Mouse (Mus musculus): ENCODE results near the gene Gm20388.
"Not testable (repeated sequence)": the region's sequence is repeated elsewhere in the genome, so short reads cannot be mapped to it uniquely, and the experiment has no call there.

The Gm20388 gene

GRCm38 (mm10) chr8:124137261-124137660 lies 4226.6 kb downstream of the Gm20388 start:
- DNase-seq (ENCODE audit: low spot score in 2 of 2) = no peak

GRCm38 (mm10) chr8:124140211-124140790 lies 4229.7 kb downstream of the Gm20388 start:
- DNase-seq (ENCODE audit: low spot score in 2 of 2) = no peak

GRCm38 (mm10) chr8:124140868-124141431 lies 4230.3 kb downstream of the Gm20388 start:
- DNase-seq (ENCODE audit: low spot score in 2 of 2) = no peak

- no peak for DNase-seq (ENCODE audit: low spot score in 2 of 2)
Measured at GRCm38 (mm10) chr8:124141681-124142391, 4231.2 kb downstream of the Gm20388 start.

GRCm38 (mm10) chr8:124143003-124143402 lies 4232.4 kb downstream of the Gm20388 start:
- DNase-seq (ENCODE audit: low spot score in 2 of 2) = no peak

- no peak for DNase-seq (ENCODE audit: low spot score in 2 of 2)
Measured at GRCm38 (mm10) chr8:124143871-124144618, 4233.4 kb downstream of the Gm20388 start.

- DNase-seq (ENCODE audit: low spot score in 2 of 2) = no peak
Measured at GRCm38 (mm10) chr8:124144619-124144980, 4234.0 kb downstream of the Gm20388 start.

- DNase-seq (ENCODE audit: low spot score in 2 of 2) = no peak
Measured at GRCm38 (mm10) chr8:124146286-124146685, 4235.6 kb downstream of the Gm20388 start.

- no peak for DNase-seq (ENCODE audit: low spot score in 2 of 2)
Measured at GRCm38 (mm10) chr8:124150009-124150408, 4239.4 kb downstream of the Gm20388 start.

GRCm38 (mm10) chr8:124150536-124150935 lies 4239.9 kb downstream of the Gm20388 start:
- DNase-seq (ENCODE audit: low spot score in 2 of 2) = no peak

GRCm38 (mm10) chr8:124151881-124152280 lies 4241.2 kb downstream of the Gm20388 start:
- DNase-seq (ENCODE audit: low spot score in 2 of 2) = no peak

- DNase-seq (ENCODE audit: low spot score in 2 of 2) = no peak
Measured at GRCm38 (mm10) chr8:124152771-124153170, 4242.1 kb downstream of the Gm20388 start.

- no peak for DNase-seq (ENCODE audit: low spot score in 2 of 2)
Measured at GRCm38 (mm10) chr8:124156324-124156723, 4245.7 kb downstream of the Gm20388 start.

- DNase-seq (ENCODE audit: low spot score in 2 of 2) = no peak
Measured at GRCm38 (mm10) chr8:124161683-124162082, 4251.0 kb downstream of the Gm20388 start.

- DNase-seq (ENCODE audit: low spot score in 2 of 2) = no peak
Measured at GRCm38 (mm10) chr8:124163258-124163657, 4252.6 kb downstream of the Gm20388 start.

GRCm38 (mm10) chr8:124169749-124170148 lies 4259.1 kb downstream of the Gm20388 start:
- no peak for DNase-seq (ENCODE audit: low spot score in 2 of 2)

- no peak for DNase-seq (ENCODE audit: low spot score in 2 of 2)
Measured at GRCm38 (mm10) chr8:124170671-124171070, 4260.0 kb downstream of the Gm20388 start.

- DNase-seq (ENCODE audit: low spot score in 2 of 2) = no peak
Measured at GRCm38 (mm10) chr8:124171557-124172528, 4261.2 kb downstream of the Gm20388 start.

- no peak for DNase-seq (ENCODE audit: low spot score in 2 of 2)
Measured at GRCm38 (mm10) chr8:124173688-124174087, 4263.0 kb downstream of the Gm20388 start.

GRCm38 (mm10) chr8:124176133-124176532 lies 4265.5 kb downstream of the Gm20388 start:
- no peak for DNase-seq (ENCODE audit: low spot score in 2 of 2)

- not testable (repeated sequence) for DNase-seq (ENCODE audit: low spot score in 2 of 2)
Measured at GRCm38 (mm10) chr8:124177092-124177491, 4266.5 kb downstream of the Gm20388 start.
